Mouse (Mus musculus) hindbrain, embryonic 10.5 days (tissue): ENCODE results near the gene Tent5c. TPM values are rescaled to one million over a fixed set of nuclear protein-coding genes. Genes with fewer than 3 reads are reported as not detected.

Experiments
- DNase-seq: peaks from one replicate; pipeline ENCODE4 v3.0.0-alpha.2; 2017; ENCODE audit warnings: low spot score
- H3K27ac ChIP-seq: fragments of 300-500 bp; sonication (generic); 2 replicates; pipeline ENCODE4 v1.5.1; 2016; ENCODE audit warnings: mild to moderate bottlenecking, moderate library complexity
- H3K27me3 ChIP-seq: fragments of 300-500 bp; sonication (generic); 2 replicates; pipeline ENCODE4 v1.6.1; 2016; ENCODE audit warnings: mild to moderate bottlenecking; ENCODE audit not compliant: poor library complexity, insufficient read depth, severe bottlenecking
- H3K36me3 ChIP-seq: fragments of 300-500 bp; sonication (generic); 2 replicates; pipeline ENCODE4 v1.6.1; 2016; ENCODE audit warnings: mild to moderate bottlenecking, moderate library complexity
- H3K4me1 ChIP-seq: fragments of 300-500 bp; sonication (generic); replicated peaks from 2 replicates; pipeline ENCODE4 v1.6.1; 2016; ENCODE audit warnings: mild to moderate bottlenecking
- H3K4me3 ChIP-seq: fragments of 300-500 bp; sonication (generic); 2 replicates; pipeline ENCODE4 v1.5.1; 2016; ENCODE audit warnings: mild to moderate bottlenecking, moderate library complexity
- H3K9me3 ChIP-seq: fragments of 300-500 bp; sonication (generic); 2 replicates; pipeline ENCODE4 v1.6.1; 2016; ENCODE audit warnings: mild to moderate bottlenecking, moderate library complexity
- WGBS: fragments of 180-500 bp; shearing (Covaris S2); methylation state at CpG from one replicate; pipeline ENCODE4 v1.1.7; 2016; 5-methylcytosine and 5-hydroxymethylcytosine counted together
- polyA plus RNA-seq: library from polyadenylated mRNA; unstranded; fragments of >200 nt; fragmentation: Nextera tagmentation; extraction: Ambion mirVana; gene quantifications from 2 replicates; pipeline ENCODE4 v1.2.1, GENCODE M21; 2016

Gene Tent5c
- polyA plus RNA-seq, 1 experiment from 2014 or later = 2.2 TPM

DNA sequence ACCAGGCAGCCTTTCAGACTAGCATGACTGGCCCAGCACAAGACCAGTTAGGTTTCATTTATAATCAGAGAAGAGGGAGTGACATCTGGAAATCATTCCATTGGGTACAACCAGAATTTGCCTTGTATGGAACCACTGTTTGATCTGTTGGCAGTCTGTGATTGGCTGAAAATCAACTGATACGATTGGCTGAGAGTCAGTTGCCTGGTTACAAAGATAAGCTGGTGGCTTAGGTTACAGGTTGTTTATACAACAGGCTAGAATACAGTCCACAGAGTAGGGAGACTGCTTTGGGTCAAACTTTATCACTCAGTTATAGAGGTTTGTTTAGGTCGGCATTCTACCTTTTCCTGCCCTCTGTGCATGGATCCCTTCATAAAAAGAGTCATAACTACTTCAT lies 17.6 kb upstream of the Tent5c start:
- DNase-seq = no peak
- whole genome bisulfite sequencing = 79% methylated on average over 2 of the region's 2 CpGs
- Histone ChIP-seq H3K27me3 (no peaks in the 10 kb centered on the region), H3K36me3 (no peaks in the 10 kb centered on the region), H3K27ac (no peak overlapping the region), H3K9me3 (no peaks in the 10 kb centered on the region), H3K4me1 (no peaks in the 10 kb centered on the region), H3K4me3 (no peak overlapping the region)

DNA sequence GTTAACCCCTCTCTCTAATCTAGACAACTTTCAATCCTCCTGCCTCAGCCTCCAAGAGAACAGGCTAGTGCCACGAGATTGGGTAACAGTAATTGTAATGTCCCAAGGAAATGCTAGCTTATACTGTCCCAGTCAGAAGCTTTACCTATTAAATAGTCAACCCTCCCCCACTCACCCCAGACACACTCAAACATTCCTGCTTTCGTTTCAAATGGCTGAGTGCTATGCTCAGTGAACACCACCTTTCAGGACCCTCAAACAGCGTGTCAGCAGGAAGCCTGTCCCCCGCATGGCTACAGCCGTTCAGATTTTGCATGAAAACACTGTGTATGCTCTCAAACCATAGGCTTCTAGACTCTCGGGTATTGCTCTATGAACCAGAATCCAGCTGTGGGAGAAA lies 14.8 kb upstream of the Tent5c start:
- Histone ChIP-seq H3K4me3 (no peak overlapping the region), H3K9me3 (no peaks in the 10 kb centered on the region), H3K27me3 (no peaks in the 10 kb centered on the region), H3K36me3 (no peaks in the 10 kb centered on the region), H3K27ac (no peak overlapping the region), H3K4me1 (no peaks in the 10 kb centered on the region)
- WGBS = 80% methylated on average over 6 of the region's 6 CpGs
- DNase-seq = no peak

DNA sequence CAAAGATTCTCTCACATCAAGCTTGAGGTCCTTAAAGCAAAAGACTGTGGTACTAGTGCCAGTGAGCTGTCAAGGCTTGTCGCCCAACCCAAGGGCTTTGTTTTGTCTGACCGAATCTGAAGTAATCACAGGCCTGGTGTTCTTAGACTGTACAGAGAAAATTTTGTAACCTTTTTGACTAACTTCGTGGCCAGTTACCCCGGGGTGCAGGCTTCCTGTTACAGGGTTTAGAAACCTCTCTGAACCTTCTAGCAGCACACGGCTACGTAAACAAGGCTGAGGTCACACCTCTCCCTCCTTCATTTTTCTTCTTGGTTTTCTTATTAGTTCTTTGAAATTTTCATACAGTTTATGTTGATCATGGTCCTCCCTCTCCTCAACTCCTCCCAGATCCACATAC lies 13.4 kb upstream of the Tent5c start:
- Histone ChIP-seq H3K27me3 (no peaks in the 10 kb centered on the region), H3K4me1 (no peaks in the 10 kb centered on the region), H3K9me3 (no peaks in the 10 kb centered on the region), H3K36me3 (no peaks in the 10 kb centered on the region), H3K4me3 (no peak overlapping the region), H3K27ac (no peak overlapping the region)
- WGBS = 83% methylated on average over 6 of the region's 6 CpGs
- DNase-seq = no peak

DNA sequence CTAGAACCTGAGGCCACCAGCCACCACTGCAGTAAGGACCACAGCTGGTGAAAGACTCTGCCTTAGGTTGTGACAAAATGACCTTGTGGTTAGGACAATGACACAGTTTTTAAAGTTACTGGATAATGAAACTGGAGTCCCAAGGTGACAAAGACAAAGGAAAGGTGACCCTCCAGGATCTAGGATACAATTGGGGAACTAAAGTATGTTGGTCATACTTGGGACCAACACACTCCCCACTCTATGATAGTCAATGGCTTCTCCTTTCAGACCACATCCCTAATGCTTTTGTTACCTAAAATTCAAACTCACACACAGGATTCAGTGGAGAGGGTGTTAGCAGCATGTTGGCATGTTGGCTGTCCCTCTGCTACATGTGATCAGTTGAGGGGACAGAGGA lies 12.8 kb upstream of the Tent5c start:
- Histone ChIP-seq H3K36me3 (no peaks in the 10 kb centered on the region), H3K27ac (no peak overlapping the region), H3K4me3 (no peak overlapping the region), H3K4me1 (no peaks in the 10 kb centered on the region), H3K9me3 (no peaks in the 10 kb centered on the region), H3K27me3 (no peaks in the 10 kb centered on the region)
- no peak for DNase-seq

DNA sequence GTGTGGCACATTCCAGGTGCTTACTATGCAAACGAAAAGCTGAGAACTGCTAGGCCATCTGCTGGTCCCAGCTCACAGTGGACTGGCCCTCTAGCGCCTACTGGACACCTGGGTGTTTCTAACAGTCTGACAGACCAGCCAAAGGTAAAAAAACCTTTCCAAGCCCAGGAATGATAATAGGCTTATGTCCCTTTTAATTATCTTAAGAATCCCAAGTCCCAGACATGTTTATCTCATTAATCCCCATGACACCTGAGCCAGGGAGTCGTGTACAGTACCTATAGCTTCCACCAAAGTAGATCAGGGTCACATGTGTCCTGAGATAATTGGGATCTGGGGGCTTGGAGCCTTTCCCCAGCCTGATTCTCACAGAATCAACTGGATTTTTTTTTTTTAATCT lies 7.0 kb upstream of the Tent5c start:
- H3K9me3 ChIP-seq = no peaks in the 10 kb centered on the region
- H3K4me3 ChIP-seq = no peak overlapping the region
- no peaks in the 10 kb centered on the region for H3K4me1 ChIP-seq
- H3K36me3 ChIP-seq = no peaks in the 10 kb centered on the region
- DNase-seq = no peak
- no peaks in the 10 kb centered on the region for H3K27me3 ChIP-seq
- H3K27ac ChIP-seq = no peak overlapping the region
- WGBS = 78% methylated on average over 3 of the region's 3 CpGs

DNA sequence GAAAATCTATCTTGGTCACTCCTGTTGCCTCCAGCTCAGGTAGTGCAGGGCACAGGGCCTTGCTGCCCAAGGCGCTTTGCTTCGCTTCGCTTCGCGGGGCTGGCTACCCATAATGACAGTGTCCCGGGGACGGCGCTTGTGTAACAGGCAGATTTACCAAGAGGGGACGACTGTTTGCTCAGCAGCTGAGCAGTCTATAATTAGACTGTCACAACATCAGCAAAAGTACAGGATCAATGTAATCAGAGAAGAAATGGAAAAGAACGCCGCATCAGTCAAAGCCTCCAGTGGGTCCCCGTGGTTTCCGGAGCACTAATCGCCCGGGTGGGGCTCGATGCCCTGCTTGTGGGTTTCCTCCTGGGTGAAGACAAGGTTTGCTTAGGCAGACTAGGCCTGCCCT lies 6.3 kb upstream of the Tent5c start:
- peaks cover 5% of the 10 kb centered on the region; the same call in 1 of the 2 replicates for H3K27me3 ChIP-seq
- 0 out of 2 replicates have a peak, but pooled peaks cover under 1% of the 10 kb centered on the region for H3K4me1 ChIP-seq
- no peaks in the 10 kb centered on the region for H3K9me3 ChIP-seq
- H3K27ac ChIP-seq = no peak overlapping the region
- no peak overlapping the region for H3K4me3 ChIP-seq
- WGBS = 93% methylated on average over 16 of the region's 16 CpGs
- H3K36me3 ChIP-seq = no peaks in the 10 kb centered on the region
- no peak for DNase-seq

DNA sequence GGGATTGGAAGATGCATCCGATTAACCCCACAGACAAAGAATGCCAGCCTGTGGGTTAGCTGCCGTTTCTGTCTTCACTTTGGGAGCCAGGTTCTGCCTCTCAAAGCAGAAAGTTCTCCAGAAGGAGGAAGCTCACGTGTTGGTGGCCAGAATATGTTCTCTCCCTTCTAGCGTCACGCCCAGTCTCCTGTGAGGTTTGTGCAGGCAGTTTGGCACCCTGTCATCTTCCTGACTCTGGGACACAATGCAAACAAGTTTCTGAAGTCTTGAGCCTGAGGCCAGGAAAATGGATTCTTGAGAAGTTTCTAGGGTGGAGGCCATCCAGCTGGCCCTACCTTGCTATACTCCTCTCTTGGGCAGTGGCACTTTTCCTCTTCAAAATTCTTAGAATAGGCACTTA lies 5.8 kb upstream of the Tent5c start:
- peaks cover 6% of the 10 kb centered on the region for H3K4me1 ChIP-seq
- 93% methylated on average over 5 of the region's 5 CpGs for WGBS
- H3K9me3 ChIP-seq = no peaks in the 10 kb centered on the region
- H3K27me3 ChIP-seq = peaks cover 10% of the 10 kb centered on the region; the same call in 1 of the 2 replicates
- DNase-seq = no peak
- H3K4me3 ChIP-seq = no peak overlapping the region
- no peaks in the 10 kb centered on the region for H3K36me3 ChIP-seq
- H3K27ac ChIP-seq = no peak overlapping the region

DNA sequence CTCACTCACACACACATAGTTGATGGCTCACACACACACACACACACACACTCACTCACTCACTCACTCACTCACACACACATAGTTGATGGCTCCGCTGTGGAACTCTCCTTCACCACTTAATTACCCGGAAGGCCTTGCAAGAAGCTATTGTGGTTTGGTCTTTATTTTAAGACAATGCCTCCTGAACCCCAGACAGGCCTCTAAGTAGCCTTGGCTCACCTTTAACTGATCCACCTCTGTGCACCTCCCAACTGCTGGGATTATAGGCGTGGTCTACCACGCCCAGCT lies 831 bp upstream of the Tent5c start:
- no peak for DNase-seq
- 16% methylated on average over 4 of the region's 4 CpGs for WGBS
- Histone ChIP-seq H3K36me3 (no peaks in the 10 kb centered on the region), H3K4me1 (peaks cover 36% of the 10 kb centered on the region), H3K4me3 (peak overlapping the region; percentile 80), H3K9me3 (no peaks in the 10 kb centered on the region), H3K27me3 (peaks cover 51% of the 10 kb centered on the region), H3K27ac (peak overlapping the region; percentile 85; the same call in 1 of the 2 replicates)

DNA sequence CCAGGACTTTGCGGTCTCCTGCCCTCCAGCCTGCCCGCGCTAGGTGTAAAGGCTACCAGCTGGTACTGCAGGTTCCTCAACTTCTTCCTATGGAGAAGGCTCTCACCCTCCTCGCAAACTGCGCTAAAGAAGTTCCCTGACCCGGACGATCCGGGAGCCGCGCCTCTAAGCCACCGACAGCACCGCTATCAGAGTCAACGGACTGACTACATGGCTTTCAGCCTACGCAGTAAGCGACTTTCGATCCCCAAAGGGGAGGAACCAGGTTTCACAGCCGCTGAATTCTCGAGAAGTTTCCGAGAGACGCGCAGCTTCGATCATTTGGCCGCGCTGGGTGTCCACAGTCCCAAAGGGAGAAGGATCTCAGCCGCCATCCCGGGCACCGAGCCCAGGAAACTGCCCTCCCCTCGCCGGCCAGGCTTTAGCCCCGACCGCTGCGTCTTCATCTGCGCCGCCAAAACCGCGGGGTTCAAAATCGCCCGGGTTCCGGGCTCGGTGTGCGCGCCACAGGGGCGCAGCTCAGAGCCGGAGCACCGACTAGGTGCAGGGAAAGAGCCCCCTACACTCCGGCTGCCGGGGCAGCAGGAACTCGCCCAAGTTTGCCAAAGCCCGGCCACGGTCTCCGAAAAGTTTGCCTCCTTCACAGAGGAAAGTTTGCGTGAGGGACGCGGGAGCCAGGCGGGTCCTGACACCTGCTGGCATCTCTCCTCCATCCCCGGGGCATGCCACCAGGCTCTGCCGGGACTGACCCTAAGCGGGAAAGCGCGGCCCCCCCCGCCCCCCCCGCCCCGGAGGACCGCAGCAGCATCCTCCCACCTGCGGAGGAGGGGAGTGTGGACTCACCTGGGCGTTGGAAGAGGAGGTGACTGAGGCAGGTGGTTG lies 632 bp downstream of the Tent5c start:
- Histone ChIP-seq H3K36me3 (no peaks in the 10 kb centered on the region), H3K27ac (peak overlapping the region; percentile 85), H3K27me3 (peaks cover 59% of the 10 kb centered on the region), H3K4me3 (peak overlapping the region; percentile 80), H3K4me1 (peaks cover 40% of the 10 kb centered on the region), H3K9me3 (no peaks in the 10 kb centered on the region)
- DNase-seq = peak; percentile 57
- under 1% methylated on average over 66 of the region's 66 CpGs for WGBS

DNA sequence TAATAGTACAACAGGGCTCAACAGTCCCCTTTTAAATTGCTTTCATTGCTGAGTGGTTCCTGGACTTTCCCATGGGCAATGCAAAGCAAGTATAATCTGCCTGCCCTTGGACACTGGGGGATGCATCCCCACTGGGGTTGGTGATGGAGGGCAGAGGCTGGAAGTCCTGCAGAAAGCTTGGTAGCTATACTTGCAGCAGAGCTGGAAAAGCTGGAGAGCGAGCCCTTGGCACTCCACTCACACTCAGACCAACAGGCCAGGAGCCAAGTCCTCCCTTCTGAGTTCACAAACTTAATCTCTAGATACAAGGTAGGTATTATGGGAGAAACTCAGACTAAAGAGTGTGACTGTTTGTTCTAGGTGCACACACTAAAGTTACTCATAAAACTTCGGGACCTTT lies 2.1 kb downstream of the Tent5c start:
- Histone ChIP-seq H3K27me3 (peaks cover 59% of the 10 kb centered on the region), H3K4me3 (no peak overlapping the region; the same call in 1 of the 2 replicates)

DNA sequence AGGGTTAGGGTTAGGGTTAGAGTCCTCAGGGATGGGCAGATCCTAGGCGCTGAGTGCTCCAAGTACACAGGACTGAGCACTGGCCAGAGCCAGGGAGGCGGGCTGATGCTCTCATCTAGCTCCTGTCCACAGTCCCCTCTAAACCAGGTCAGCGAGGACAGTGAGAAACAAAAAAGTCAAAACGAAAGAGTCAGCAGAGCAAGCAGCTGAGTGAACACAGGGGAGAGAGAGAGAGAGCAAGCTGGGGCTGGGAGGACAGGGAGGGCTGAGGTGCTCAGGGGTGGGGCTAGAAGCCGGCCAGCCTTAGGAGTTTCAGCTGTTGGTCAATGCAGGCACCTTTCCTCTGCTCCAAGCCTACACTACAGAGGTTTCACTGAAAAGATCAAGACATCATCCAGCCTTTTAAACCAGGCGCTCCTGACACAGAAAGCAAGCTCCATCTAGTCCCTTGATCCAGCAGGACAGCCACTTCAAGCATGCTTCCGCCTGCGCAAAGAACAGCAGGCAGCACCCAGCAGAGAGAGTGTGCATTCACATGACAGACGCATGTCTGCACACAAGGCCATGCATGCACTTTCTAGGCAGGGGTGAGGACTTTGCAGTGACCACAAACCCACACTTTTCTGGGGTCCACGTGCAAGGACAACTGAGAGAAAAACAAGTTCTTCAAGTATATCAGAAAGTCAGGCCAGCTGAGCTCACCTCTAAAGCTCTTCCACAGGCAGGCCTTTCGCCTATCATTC lies 3.6 kb downstream of the Tent5c start:
- peak overlapping the region; percentile 26; the same call in 1 of the 2 replicates for H3K27ac ChIP-seq
- DNase-seq = no peak
- 39% methylated on average over 11 of the region's 11 CpGs for WGBS
- no peak overlapping the region for H3K4me3 ChIP-seq
- H3K4me1 ChIP-seq = peaks cover 40% of the 10 kb centered on the region
- H3K9me3 ChIP-seq = no peaks in the 10 kb centered on the region
- no peaks in the 10 kb centered on the region for H3K36me3 ChIP-seq
- H3K27me3 ChIP-seq = peaks cover 55% of the 10 kb centered on the region

More for the DNA sequence above, 2.1 kb downstream of the Tent5c start:
- Histone ChIP-seq H3K4me1 (peaks cover 40% of the 10 kb centered on the region), H3K27ac (no peak overlapping the region), H3K9me3 (no peaks in the 10 kb centered on the region), H3K36me3 (no peaks in the 10 kb centered on the region)
- 78% methylated on average over 2 of the region's 2 CpGs for WGBS
- DNase-seq = no peak

DNA sequence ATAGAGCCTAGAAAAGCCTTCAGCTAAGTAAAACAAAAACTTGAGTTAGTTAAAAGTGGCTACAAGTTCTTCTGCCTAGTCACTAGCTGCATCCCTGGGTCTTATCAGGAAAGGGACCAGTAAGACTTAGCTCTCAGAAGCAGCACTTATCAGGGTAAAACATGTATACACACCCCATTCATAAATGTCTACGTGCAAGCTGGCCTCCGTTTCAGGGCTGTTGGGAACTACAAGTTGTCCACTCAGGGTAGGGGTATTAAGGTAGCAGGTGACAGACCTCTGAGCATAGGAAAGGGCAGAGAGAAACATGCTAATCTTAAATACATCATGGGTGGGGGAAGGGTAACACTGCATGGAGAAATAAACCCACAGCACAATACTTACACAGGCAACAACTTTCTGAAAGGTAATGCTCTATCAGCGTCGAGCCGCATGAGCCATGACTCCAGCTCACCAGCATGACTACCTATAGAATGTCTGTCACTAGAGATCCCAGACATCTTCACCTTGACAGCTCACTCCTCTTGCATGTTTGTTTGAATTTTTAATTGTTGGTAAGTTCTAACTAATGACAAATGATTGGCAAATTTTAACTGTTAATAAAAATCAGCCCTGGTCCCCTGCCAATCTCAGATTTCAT lies 6.0 kb downstream of the Tent5c start:
- 89% methylated on average over 5 of the region's 5 CpGs for WGBS
- Histone ChIP-seq H3K4me3 (no peak overlapping the region), H3K27ac (no peak overlapping the region)

More for the DNA sequence above, 6.0 kb downstream of the Tent5c start:
- Histone ChIP-seq H3K27me3 (peaks cover 39% of the 10 kb centered on the region), H3K36me3 (no peaks in the 10 kb centered on the region), H3K9me3 (no peaks in the 10 kb centered on the region), H3K4me1 (peaks cover 26% of the 10 kb centered on the region)
- DNase-seq = no peak
